Mouse (Mus musculus) left cerebral cortex, adult 2 months (tissue): Measurements from ENCODE around the gene Supt5. TPM values are rescaled to one million over a fixed set of nuclear protein-coding genes. Genes with fewer than 3 reads are reported as not detected.

Experiments
- DNase-seq, 2 experiments: peaks; one replicate each; pipeline ENCODE4 v3.0.0; 2021 to 2022; ENCODE audit warnings: low spot score in 2 of 2, mixed read lengths in 1 of 2; ENCODE audit errors: extremely low spot score in 1 of 2
- H3K27ac ChIP-seq: fragments of 200-600 bp; 2 replicates; pipeline ENCODE4 v1.8.1; 2022
- H3K4me3 ChIP-seq: fragments of 200-600 bp; 2 replicates; pipeline ENCODE4 v1.8.1; 2022
- CTCF ChIP-seq: fragments of 200-600 bp; IDR thresholded peaks from 2 replicates; pipeline ENCODE4 v1.8.1; 2022; ENCODE audit warnings: antibody characterized with exemption, mild to moderate bottlenecking, moderate library complexity
- intact Hi-C: fragments of 180-260 bp; cut with DNase I; formaldehyde crosslinking; loops from one replicate; pipeline ENCODE4 v1.15.1; 2025
- total RNA-seq, 2 experiments: library from RNA; stranded (reverse); gene quantifications; 2 replicates each; pipeline ENCODE4 v1.2.3; 2021

The Supt5 gene
- total RNA-seq, 2 experiments from 2014 or later = 124 to 126 TPM

DNA sequence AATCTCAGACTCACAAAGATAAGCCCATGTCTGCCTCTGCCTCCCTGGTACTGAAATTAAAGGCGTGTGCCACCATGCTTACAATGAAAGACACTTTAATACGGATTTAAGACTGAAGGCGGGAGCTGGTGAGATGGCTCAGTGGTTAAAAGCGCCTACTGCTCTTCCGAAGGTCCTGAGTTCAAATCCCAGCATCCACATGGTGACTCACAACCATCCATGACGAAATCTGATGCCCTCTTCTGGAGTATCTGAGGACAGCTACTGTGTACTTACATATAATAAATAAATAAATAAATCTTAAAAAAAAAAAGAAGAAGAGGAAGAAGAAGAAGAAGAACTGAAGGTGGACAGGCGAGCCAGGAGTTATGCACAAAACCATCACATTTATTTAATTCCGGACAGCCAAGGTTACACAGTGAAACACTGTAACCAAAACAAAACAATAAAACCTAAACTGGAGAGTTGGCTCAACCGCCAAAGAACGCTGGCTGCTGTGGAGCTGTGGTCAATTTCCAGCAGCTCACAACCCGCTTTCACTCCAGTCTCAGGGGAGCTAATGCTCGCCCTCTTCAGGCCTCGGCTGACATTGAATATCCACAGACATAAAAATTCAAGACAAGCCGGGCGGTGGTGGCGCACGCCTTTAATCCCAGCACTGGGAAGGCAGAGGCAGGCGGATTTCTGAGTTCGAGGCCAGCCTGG, 819 bp upstream of the Supt5 start:
- peak; percentile 42 for TF ChIP-seq CTCF
- DNase-seq = peak in 1 of 2 experiments; percentile 29
- intact Hi-C loops = loop anchor here (2.0 to 5.0 kb wide), 2 partner anchors 27 to 62 kb away; partner anchors contain the start of genes Eid2b and Timm50
- Histone ChIP-seq H3K4me3 (peak overlapping the region; percentile 84), H3K27ac (peak overlapping the region; percentile 91)

DNA sequence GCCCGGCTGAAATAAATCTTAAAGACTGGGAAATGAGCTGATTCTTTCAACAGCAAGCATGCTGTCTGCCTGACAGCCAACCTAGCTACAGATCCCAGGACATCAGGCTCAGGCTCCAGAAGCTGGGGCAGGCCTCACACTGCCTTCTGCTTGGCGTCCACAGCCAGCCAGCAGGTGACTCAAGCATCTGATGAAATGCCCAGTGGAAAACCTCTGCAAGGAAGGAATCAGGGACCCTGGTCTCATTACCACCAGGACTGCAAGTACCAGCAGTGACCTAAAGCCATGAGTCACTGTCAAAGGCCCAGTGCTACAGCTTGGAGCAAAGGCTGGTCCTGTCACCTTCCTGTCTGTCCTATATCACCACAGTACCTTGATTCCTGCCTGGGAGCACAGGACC, 3.1 kb downstream of the Supt5 start:
- intact Hi-C loops = loop anchor here (5.0 kb wide), 1 partner anchor 58 kb away; the partner anchor contains the start of gene Eid2b
- no peak overlapping the region for H3K4me3 ChIP-seq
- TF ChIP-seq CTCF = no peak
- DNase-seq = no peak
- H3K27ac ChIP-seq = no peak overlapping the region

DNA sequence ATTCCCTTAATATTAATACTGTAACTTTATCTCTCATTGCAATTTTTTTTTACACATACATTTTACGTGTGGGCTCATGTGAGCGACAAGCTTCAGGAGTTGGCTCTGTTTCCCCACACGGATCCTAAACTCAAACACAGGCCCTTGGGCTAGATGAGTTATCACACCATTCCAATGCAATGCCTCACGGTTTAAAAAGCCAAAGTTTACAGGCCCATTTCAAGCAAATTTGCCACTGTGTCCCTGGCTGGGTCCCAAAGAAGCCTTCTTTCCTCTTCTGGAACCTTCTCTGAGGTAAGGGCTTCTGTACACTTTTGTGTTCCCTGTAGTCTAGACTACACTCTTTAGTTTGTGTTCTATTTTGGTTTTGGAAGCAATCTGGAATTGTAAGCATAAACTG, 4.0 kb downstream of the Supt5 start:
- Histone ChIP-seq H3K27ac (no peak overlapping the region), H3K4me3 (no peak overlapping the region)
- intact Hi-C loops = no loop called here
- no peak for DNase-seq
- TF ChIP-seq CTCF = no peak

DNA sequence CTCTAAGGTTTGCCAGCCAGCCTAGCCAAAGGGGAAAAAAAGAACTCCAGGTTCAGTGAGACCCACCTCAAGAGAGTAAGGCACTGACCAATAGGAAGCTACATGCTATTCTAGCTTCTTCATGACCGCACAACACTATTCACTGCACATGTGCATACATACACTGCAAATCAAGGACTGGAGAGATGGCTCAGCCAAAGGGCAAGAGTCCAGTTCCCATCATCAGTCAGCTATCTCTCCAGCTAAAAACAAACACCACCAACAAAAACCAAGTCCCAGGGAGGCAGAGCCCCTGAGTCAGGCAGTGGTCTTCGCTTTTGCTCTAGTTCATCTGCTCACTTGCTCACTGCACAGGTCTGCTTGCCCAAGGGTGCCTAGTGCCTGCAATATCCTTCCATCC, 10.3 kb downstream of the Supt5 start:
- Histone ChIP-seq H3K4me3 (no peak overlapping the region), H3K27ac (no peak overlapping the region)
- TF ChIP-seq CTCF = no peak
- DNase-seq = no peak
- intact Hi-C loops = no loop called here

DNA sequence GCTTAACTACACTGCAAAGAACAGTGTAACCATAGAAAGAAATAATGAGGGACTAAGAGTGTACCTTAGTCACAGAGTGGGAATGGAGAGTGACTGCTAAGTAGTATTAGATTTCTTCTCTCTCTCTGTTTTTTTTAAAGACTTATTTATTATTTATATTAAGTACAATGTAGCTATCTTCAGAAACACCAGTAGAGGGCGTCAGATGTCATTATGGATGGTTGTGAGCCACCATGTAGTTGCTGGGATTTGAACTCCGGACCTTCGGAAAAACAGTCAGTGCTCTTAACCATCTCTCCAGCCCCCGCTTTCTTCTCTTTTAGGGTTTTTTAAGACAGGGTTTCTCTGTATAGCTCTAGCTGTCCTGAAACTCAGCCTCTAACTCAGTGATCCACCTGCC, 12.1 kb downstream of the Supt5 start:
- no peak overlapping the region for H3K27ac ChIP-seq
- DNase-seq = no peak
- intact Hi-C loops = no loop called here
- H3K4me3 ChIP-seq = no peak overlapping the region
- peak; percentile 36 for TF ChIP-seq CTCF

DNA sequence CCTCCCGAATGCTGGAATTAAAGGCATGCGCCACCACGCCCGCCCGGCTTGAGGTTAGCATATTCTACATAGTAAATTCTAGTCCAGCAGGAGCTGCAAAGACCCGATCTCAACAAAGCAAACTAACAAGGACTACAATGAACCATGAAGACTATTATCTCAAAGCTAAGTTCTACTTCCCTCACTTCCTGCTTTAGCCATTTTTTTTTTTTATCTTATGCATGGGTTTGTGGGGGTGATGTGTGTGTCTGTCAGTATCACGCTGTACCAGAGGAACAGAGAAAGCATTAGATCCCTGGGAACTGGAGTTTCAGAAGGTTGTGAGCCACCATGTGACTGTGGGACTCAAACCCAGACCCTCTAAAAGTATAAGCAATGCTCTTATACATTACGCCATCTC, 13.3 kb downstream of the Supt5 start:
- intact Hi-C loops = no loop called here
- DNase-seq = no peak
- Histone ChIP-seq H3K27ac (no peak overlapping the region), H3K4me3 (no peak overlapping the region)
- TF ChIP-seq CTCF = no peak

DNA sequence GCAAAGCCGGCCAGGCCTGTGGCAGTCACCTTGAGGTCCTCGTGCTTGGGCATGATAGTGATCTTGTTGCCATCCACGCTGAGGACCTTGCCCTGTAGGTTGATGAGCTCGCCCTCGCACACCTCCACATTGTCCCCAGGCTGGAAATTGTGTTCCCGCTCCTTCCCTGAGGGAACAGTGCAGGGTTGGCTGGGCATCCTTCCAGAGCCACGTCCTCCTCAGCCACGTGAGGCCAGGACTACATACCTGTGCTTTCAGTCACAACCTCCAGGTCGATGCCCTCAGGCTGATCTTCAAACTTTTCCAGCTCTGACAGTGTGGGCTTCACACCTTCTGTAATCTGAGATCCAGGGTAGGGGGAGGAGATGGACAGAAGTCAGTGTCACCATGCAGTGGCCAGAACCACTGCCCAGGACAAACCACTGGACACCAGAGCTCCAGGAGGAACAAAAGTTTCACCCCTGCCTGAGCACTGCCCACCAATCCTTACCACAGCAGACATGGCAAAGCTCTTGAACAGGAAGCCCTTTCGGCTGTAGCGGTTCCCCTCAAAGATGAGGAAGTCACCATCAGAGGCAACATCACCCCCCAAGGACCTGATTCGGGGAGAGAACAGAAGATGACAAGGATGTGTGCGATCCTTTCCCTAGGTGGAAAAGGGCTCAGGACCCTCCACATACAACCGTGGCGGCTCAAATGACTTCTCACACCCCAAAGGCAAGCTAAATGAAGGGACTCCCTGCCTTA, 16.4 kb downstream of the Supt5 start:
- H3K4me3 ChIP-seq = no peak overlapping the region
- no peak for DNase-seq
- no peak overlapping the region for H3K27ac ChIP-seq
- TF ChIP-seq CTCF = no peak
- intact Hi-C loops = no loop called here

DNA sequence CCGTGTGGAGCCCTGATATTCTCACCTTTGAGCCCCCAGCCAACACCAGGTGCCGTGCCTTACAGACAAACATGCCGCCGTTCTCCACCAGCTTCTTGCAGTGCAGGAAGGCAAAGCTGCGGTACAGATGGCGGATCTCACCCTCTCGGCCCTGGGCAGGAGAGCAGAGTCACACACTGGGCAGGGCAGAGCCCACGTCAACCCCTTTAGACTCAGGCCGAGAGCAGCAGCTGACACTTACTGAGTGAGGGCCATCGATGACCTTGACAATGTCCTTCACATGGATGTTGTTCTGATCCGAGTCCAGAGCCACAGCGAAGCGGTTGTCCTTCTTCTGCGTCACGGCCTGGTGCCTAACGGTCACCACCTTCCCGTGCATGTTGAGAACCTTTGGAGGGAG, 19.8 kb downstream of the Supt5 start:
- no peak overlapping the region for H3K4me3 ChIP-seq
- intact Hi-C loops = no loop called here
- no peak for TF ChIP-seq CTCF
- H3K27ac ChIP-seq = no peak overlapping the region
- DNase-seq = no peak

DNA sequence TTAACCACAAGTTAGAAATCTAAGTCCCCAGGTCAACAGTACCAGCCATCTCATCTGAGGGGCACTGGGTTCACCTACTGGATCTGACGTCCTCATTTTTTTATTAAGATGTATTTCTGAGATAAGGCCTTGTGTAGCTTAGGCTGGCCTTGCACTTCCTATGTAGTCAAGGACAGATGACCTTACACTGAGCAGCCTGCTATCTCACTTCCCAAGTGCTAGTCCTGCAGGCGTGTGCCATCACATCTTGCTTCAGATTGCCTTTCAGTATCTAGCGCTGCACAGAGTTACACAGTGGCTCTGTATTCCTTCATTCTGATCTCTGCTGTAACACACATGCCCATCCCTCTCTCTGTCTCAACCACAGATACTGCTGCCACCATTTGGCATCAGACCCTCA, 20.5 kb downstream of the Supt5 start:
- no peak overlapping the region for H3K27ac ChIP-seq

DNA sequence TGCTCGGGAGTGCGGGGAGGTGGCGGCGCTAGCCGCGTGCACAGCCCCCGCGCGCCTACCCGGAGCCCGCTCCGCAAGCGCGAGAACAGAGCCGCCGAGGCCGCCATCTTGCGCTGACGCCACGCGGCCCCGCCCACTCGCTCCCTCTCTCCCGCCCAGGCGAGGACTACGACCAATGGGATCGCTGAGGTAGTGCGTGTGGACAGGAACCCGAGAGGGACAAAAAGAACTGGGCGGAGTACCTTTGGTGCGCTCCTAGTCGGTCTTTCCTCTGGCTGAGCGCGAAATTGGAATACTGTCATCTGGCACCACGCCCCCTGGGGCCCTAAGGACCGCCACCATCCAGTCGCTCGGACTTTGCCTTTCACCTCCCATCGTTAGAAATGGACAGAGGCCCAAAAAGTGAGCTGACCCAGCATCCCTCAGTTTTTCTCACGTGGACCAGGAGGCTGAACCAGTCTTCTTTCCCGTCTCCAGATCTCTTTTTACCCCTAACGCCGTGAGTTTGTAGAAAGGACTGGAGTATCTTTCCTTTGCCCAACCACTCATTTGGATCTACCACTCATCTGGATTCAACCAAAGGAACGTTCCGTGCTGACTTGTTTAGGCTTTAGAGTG, 26.5 kb downstream of the Supt5 start, which contains the start of gene Timm50:
Gene Timm50 (minus strand): TSS at position 147 of the 618 bp plus-strand sequence.
- intact Hi-C loops = loop anchor here (2.0 kb wide), 1 partner anchor 27 kb away; the partner anchor contains the start of gene Supt5
- Histone ChIP-seq H3K27ac (peak within 1 kb of the TSS; percentile 82), H3K4me3 (peak within 1 kb of the TSS; percentile 70)
- peak; percentile 99 to 100 for DNase-seq
- TF ChIP-seq CTCF = no peak; the same call in 1 of the 2 replicates

More for the DNA sequence above, 20.5 kb downstream of the Supt5 start:
- intact Hi-C loops = no loop called here
- no peak for DNase-seq
- TF ChIP-seq CTCF = no peak
- no peak overlapping the region for H3K4me3 ChIP-seq

DNA sequence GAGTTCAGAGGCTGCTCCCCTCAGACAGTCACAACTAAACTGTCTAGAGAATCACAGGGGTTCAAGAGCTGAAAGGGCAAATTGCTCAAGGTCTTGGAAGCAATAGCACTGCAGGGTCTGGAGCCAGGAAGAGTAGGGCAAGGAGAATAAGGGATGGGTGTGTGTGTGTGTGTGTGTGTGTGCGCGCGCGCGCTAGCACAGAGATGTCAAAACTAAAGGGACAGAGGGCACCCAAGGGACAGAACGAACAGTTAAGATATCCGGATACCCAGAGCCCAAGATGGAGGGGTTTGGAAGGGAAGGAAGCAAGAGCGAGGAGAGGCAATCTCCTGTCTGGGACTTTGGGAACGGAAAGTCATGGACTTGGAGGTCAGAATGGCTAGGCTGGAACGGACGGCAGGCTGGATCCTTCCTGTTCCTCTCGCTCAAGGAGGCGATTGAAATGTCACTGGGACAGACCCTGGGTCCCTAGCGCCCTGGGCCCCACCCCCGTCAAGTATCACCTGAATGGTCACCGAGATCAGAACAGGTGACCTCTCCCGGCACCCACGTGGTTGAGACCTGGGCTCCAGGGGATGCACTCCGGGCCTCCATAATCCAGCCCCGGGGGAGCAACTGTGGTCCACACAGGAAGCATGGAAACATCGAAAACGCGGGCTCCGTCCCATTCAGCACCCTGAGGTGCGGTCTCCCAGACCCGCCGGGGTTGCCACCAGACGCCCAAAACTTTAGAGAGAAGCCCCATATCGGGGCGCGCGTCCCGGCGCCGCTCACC, 27.2 kb downstream of the Supt5 start:
- Histone ChIP-seq H3K4me3 (peak overlapping the region; percentile 70), H3K27ac (peak overlapping the region; percentile 82)
- intact Hi-C loops = no loop called here
- DNase-seq = no peak
- no peak for TF ChIP-seq CTCF
